Mouse (Mus musculus): ENCODE measurements at regions not wholly inside any gene's neighbourhood (a gene's known extent, or its start where the extent isn't known, plus 50 kb on each side); places are given as distances from the start of the nearest gene placed in this dataset.

DNA sequence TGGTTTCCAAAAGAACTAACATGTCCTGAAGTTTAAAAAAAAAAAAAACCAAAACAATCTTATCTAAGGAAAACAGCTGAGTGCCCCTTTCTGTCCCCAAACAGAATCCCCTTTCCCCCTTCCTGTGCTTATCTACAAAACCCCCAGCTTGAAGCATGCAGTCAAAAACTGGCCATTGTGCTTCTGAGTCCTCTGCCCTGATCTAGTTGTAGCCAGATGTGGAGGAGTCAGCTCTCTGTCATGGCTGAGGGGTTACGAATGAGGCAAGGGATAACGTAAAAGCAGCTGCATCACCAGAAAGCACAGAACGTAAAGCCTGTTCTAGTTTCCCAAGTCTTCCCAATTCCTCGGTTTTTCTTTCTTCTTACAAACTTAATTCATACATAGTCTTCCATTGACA, 164.3 kb upstream of the Tbc1d2b start:
- H3K27ac ChIP-seq = no peak overlapping the region
- no peak overlapping the region for H3K4me2 ChIP-seq (replicated peaks)
- no peaks in the 10 kb centered on the region for H3K36me3 ChIP-seq
- WGBS = 73% methylated on average over 4 of the region's 4 CpGs
- no peaks in the 10 kb centered on the region for H3K4me1 ChIP-seq
- no peak overlapping the region for H3K4me3 ChIP-seq
- H3K9ac ChIP-seq = no peak overlapping the region
- no peaks in the 10 kb centered on the region for H3K9me3 ChIP-seq
- no peak for ATAC-seq (ENCODE audit: low FRiP score, low read depth)
- no peaks in the 10 kb centered on the region for H3K27me3 ChIP-seq (replicated peaks)

DNA sequence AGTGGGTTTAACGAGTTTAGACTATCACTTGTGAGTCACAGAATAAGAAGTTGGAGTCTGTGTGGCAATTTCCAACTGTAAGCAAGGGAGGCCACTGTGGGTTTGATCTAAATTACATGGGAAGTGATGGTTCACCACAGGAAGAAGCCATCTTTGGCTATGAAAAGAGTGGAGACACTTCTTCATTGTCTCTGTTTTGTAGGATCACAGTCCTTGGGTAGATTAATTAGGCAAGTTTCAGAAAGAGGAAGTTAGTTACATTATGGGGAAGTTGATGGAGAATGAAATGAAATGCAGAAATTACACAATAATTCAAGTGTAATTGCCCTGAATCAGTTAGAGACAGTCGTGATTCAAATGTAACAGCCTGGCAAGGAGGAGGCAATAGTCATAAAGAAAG, 160.3 kb upstream of the Tbc1d2b start:
- no peaks in the 10 kb centered on the region for H3K9me3 ChIP-seq
- H3K4me2 ChIP-seq (replicated peaks) = no peak overlapping the region
- no peak overlapping the region for H3K9ac ChIP-seq
- WGBS = 72% methylated on average over 2 of the region's 2 CpGs
- no peaks in the 10 kb centered on the region for H3K36me3 ChIP-seq
- no peak overlapping the region for H3K4me3 ChIP-seq
- H3K27ac ChIP-seq = no peak overlapping the region
- H3K27me3 ChIP-seq (replicated peaks) = no peaks in the 10 kb centered on the region
- no peak for ATAC-seq (ENCODE audit: low FRiP score, low read depth)
- no peaks in the 10 kb centered on the region for H3K4me1 ChIP-seq

DNA sequence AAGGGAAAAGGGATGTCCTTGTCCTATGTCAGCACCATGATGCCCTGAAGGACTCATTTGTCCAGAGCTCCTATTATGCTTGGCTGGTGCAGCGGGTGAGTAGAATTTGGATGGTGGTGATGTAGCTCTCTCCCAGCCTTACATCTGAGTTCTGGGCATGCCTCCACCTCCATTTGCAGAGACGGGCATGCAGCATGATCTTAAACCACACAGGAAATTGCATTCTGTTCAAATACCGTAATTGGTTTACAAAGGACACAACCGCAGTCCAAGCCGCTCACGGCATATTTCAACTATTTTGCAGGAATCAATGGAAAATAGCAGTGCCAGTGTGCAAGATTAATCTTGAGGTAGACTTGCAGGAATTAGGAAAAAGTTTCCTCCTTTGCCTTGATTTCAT, 151.1 kb upstream of the Tbc1d2b start:
- ATAC-seq (ENCODE audit: low FRiP score, low read depth) = no peak
- Histone ChIP-seq H3K4me1 (no peaks in the 10 kb centered on the region), H3K9me3 (no peaks in the 10 kb centered on the region), H3K27me3 (replicated peaks) (no peaks in the 10 kb centered on the region), H3K9ac (no peak overlapping the region), H3K4me3 (no peak overlapping the region), H3K4me2 (replicated peaks) (no peak overlapping the region), H3K36me3 (no peaks in the 10 kb centered on the region), H3K27ac (no peak overlapping the region)
- 93% methylated on average over 6 of the region's 6 CpGs for WGBS

DNA sequence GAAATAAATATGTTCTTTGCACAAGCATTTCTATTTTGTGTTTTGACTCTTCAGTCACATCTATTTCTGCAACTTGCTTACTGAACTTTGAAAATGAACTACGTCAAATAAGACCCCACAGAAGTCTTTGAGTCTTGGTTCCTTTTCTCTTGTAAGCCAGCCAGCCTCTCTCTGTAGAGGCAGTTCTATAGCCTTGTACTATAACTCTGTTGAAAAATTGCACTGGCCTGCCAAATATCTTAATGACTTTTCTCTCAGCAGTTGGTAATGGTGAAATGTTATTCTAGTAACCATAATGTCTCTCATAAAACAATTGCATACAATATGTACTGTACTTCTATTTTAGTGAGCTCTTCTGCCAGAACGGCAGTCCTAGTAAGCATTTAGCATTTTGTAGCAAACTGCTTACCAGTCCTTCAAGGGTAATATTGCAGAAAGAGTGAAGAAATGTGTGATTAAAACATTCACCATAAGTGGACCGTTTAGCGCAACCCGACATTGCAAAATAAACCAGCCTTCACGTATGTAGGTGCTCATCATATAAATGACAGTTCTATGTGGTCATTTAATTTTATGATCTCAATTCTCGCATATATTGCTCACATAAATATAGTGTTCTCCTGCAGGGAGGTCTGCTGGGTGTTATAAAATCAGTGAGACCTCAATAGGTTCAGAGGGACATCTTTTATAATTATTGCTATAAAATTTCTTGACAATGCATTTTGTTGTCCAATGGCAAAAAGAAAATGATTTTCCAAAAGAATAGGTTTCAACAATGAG, 149.3 kb upstream of the Tbc1d2b start:
- peak; percentile 70; the same call in 1 of the 2 replicates for ATAC-seq (ENCODE audit: low FRiP score, low read depth)
- H3K4me2 ChIP-seq (replicated peaks) = no peak overlapping the region
- H3K9ac ChIP-seq = no peak overlapping the region
- no peak overlapping the region for H3K4me3 ChIP-seq
- no peaks in the 10 kb centered on the region for H3K36me3 ChIP-seq
- WGBS = 69% methylated on average over 7 of the region's 7 CpGs
- H3K4me1 ChIP-seq = no peaks in the 10 kb centered on the region
- H3K27ac ChIP-seq = no peak overlapping the region
- H3K9me3 ChIP-seq = no peaks in the 10 kb centered on the region
- H3K27me3 ChIP-seq (replicated peaks) = no peaks in the 10 kb centered on the region

DNA sequence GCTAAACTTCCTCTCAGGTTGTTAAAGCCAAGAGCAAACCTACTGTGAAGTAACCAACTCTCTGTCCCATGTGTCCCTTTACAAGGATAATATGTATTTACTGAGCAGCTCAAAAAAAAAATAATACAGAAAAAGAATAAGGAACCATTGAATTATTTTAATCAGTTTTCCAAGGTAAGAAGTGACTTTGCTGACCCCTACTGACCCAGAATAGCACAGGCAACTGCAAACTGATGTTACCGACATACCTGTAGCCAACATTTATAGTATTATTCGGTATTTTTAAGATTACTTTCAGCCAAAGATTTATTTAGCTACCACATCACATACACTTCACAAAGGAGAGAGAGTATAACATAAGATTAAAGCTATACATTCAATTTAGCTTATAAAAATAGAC, 138.2 kb upstream of the Tbc1d2b start:
- WGBS = 78% methylated on average over 2 of the region's 2 CpGs
- Histone ChIP-seq H3K9ac (no peak overlapping the region), H3K27me3 (replicated peaks) (no peaks in the 10 kb centered on the region), H3K4me2 (replicated peaks) (no peak overlapping the region), H3K27ac (no peak overlapping the region), H3K4me1 (no peaks in the 10 kb centered on the region), H3K9me3 (no peaks in the 10 kb centered on the region), H3K36me3 (no peaks in the 10 kb centered on the region), H3K4me3 (no peak overlapping the region)
- no peak for ATAC-seq (ENCODE audit: low FRiP score, low read depth)

DNA sequence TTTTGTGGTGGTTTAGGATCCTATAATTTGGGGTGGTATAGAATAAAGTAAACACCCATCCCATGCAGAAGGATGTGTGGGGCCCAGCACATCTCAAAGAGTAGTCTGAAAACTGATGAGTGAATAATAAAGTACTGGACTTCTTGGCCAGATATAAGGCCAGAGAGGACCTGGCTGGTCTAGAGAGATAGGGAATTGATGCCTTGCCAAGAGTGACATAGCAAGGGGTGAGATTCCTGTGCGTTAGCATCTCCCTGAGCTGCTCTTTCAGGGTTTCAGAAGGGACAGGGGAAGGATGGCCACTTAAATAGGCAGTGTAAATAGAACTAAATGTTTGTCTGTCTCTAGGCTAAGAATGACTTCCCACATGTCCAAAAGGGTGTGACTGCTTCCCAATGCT, 137.0 kb upstream of the Tbc1d2b start:
- Histone ChIP-seq H3K4me1 (no peaks in the 10 kb centered on the region), H3K4me2 (replicated peaks) (no peak overlapping the region), H3K36me3 (no peaks in the 10 kb centered on the region), H3K9ac (no peak overlapping the region), H3K9me3 (no peaks in the 10 kb centered on the region), H3K27me3 (replicated peaks) (no peaks in the 10 kb centered on the region), H3K27ac (no peak overlapping the region), H3K4me3 (no peak overlapping the region)
- ATAC-seq (ENCODE audit: low FRiP score, low read depth) = no peak
- 74% methylated on average over 1 of the region's 1 CpGs for WGBS

DNA sequence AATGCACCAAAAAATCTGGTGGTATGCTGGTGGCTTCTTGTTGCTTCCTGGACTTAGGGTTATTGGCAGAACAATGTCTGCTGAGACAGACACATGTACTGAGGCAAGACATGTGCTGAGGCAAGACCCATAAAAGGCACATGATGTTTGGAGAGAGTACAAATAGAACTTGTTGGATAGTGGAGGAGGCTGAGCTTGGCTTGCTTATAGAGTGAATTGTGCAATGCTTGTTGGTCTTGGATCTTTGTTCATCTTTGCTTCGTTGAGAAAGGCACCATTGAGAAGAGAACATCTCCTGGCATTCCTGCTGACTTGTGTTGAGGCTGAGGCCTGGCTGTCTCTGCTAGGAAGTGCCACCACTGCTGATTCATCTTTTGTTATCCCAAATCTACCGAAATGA, 117.8 kb upstream of the Tbc1d2b start:
- Histone ChIP-seq H3K4me1 (no peaks in the 10 kb centered on the region), H3K27me3 (replicated peaks) (no peaks in the 10 kb centered on the region), H3K36me3 (no peaks in the 10 kb centered on the region), H3K4me2 (replicated peaks) (no peak overlapping the region), H3K9me3 (no peaks in the 10 kb centered on the region), H3K27ac (no peak overlapping the region), H3K4me3 (no peak overlapping the region), H3K9ac (no peak overlapping the region)
- WGBS = 73% methylated on average over 2 of the region's 2 CpGs
- ATAC-seq (ENCODE audit: low FRiP score, low read depth) = no peak

DNA sequence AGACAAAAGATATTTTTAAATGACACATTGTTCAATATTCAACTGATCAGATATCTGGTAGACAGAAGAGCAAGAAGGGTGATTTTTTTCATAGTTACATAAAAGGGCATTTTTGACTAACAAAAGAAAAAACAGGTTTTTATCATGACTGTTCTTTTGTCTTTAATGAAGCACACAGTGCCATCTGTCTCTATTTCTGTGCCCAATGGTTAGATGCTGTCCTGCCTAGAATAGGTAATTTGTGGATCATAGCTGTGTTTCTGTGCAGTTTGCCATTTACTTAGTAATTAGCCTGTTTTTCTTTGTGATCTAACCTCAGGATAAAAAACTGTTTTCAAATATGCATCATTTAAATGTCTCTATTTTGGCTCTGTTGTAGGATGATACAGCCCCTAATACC, 114.4 kb upstream of the Tbc1d2b start:
- H3K4me3 ChIP-seq = no peak overlapping the region
- no peaks in the 10 kb centered on the region for H3K4me1 ChIP-seq
- H3K27ac ChIP-seq = no peak overlapping the region
- no peaks in the 10 kb centered on the region for H3K36me3 ChIP-seq
- H3K4me2 ChIP-seq (replicated peaks) = no peak overlapping the region
- H3K9me3 ChIP-seq = no peaks in the 10 kb centered on the region
- H3K9ac ChIP-seq = no peak overlapping the region
- ATAC-seq (ENCODE audit: low FRiP score, low read depth) = no peak
- H3K27me3 ChIP-seq (replicated peaks) = no peaks in the 10 kb centered on the region

DNA sequence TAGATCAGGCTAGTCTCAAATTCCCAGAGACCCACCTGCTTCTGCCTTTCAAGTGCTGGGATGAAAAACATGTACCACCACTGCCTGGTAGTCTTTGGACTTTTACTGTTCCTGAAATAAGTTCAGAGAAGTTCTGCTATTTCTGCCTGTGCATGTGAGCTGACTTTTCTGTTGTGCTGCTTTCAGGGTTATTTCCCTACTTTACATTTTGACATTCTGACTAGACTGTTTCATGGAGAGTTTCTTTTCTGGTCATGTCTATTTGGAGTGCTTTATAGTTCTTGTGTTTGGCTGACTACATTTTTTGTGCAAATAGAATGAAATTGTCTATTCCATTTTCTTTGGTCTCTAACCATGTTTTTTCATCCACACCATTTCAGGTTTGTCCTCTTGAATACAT, 109.5 kb upstream of the Tbc1d2b start:
- Histone ChIP-seq H3K4me1 (no peaks in the 10 kb centered on the region), H3K27me3 (replicated peaks) (no peaks in the 10 kb centered on the region), H3K4me3 (no peak overlapping the region), H3K4me2 (replicated peaks) (no peak overlapping the region), H3K9ac (no peak overlapping the region), H3K36me3 (no peaks in the 10 kb centered on the region), H3K9me3 (no peaks in the 10 kb centered on the region), H3K27ac (no peak overlapping the region)
- ATAC-seq (ENCODE audit: low FRiP score, low read depth) = no peak

DNA sequence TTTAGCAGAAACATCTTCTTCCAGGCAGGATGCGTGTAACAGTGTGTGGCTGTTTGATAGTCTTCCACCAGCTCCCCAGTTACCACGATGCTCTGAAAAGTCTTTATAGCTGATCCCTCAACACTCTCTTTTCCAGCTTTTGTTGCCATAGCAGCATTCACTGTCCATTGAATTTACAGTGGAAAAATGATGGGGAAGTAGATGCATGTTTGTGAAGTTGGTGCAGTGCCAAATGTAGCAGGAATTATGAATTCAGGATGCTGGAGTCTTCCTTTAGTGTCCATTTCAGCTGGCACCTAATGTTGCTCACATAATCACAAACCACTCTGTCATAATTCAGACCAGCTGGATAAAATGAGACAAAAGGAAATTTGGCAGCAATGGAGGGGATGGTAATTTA, 99.0 kb upstream of the Tbc1d2b start:
- 70% methylated on average over 2 of the region's 2 CpGs for WGBS
- no peak for ATAC-seq (ENCODE audit: low FRiP score, low read depth)
- no peaks in the 10 kb centered on the region for H3K4me1 ChIP-seq
- no peaks in the 10 kb centered on the region for H3K27me3 ChIP-seq (replicated peaks)
- H3K9ac ChIP-seq = no peak overlapping the region
- H3K4me2 ChIP-seq (replicated peaks) = no peak overlapping the region
- H3K9me3 ChIP-seq = no peaks in the 10 kb centered on the region; the same call in 1 of the 2 replicates
- no peak overlapping the region for H3K27ac ChIP-seq
- no peak overlapping the region for H3K4me3 ChIP-seq
- H3K36me3 ChIP-seq = no peaks in the 10 kb centered on the region

DNA sequence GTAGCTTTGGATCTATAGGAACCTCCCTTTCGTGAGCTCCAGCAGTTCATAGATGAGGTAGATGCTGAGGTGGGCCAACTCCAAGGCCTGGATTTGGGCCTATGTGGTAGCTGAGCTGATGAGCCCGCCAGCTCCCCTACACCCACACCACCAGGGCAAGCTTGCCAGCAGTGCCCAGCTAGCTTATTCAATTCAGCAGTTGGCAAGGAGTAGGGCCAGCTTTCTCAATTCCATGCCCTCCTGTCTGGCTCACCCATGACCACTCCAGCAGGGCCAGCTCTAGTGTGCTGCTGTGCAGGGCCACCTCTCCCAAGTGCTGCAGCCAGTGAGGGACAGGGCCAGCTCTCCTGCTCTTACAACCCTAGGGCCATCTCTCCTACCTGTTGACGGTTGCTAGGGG, 97.1 kb upstream of the Tbc1d2b start:
- no peaks in the 10 kb centered on the region for H3K27me3 ChIP-seq (replicated peaks)
- H3K9me3 ChIP-seq = no peaks in the 10 kb centered on the region
- H3K4me3 ChIP-seq = no peak overlapping the region
- H3K4me1 ChIP-seq = no peaks in the 10 kb centered on the region
- H3K4me2 ChIP-seq (replicated peaks) = no peak overlapping the region
- no peak overlapping the region for H3K9ac ChIP-seq
- H3K36me3 ChIP-seq = no peaks in the 10 kb centered on the region
- 84% methylated on average over 3 of the region's 3 CpGs for WGBS
- no peak for ATAC-seq (ENCODE audit: low FRiP score, low read depth)
- H3K27ac ChIP-seq = no peak overlapping the region

DNA sequence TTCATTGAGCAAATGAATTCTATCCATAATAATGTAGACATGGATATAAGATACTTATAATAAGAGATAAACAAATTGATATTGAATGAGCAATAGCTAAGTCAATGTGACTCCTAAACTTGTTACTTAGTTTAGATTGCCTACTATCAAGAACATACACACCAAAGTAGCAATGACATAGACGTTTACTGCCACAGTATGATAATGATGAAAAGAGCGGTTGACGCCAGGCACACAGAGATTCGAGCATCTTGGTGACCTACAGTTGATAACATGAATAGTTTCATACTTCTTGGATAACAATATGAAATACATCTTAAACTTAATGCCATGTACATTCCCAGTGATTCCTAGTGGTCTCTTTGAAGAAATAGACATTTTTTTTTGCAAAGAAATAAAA, 55.9 kb upstream of the Tbc1d2b start:
- Histone ChIP-seq H3K4me2 (replicated peaks) (no peak overlapping the region), H3K9ac (no peak overlapping the region), H3K36me3 (no peaks in the 10 kb centered on the region), H3K27ac (no peak overlapping the region), H3K9me3 (no peaks in the 10 kb centered on the region), H3K27me3 (replicated peaks) (no peaks in the 10 kb centered on the region), H3K4me3 (no peak overlapping the region), H3K4me1 (no peaks in the 10 kb centered on the region)
- WGBS = 93% methylated on average over 4 of the region's 4 CpGs
- no peak for ATAC-seq (ENCODE audit: low FRiP score, low read depth)

Data from neural tube, embryonic 12.5 days (tissue).